Mouse (Mus musculus): ENCODE measurements around the gene Baat.
"Not testable (repeated sequence)": the region's sequence is repeated elsewhere in the genome, so short reads cannot be mapped to it uniquely, and the experiment has no call there.

Gene Baat

GRCm38 (mm10) chr4:49506386-49506785 is at the start of gene Baat:
Gene Baat (minus strand): TSS chr4:49506557.
- DNase-seq (ENCODE audit: low spot score in 2 of 2) = no peak

GRCm38 (mm10) chr4:49553380-49553779 is 47.0 kb upstream of the Baat start:
- DNase-seq (ENCODE audit: low spot score in 2 of 2) = no peak

- no peak for DNase-seq (ENCODE audit: low spot score in 2 of 2)
Observed at GRCm38 (mm10) chr4:49549383-49549782, 43.0 kb upstream of the Baat start, which contains the start of gene Aldob. Gene Aldob (minus strand): TSS chr4:49549546.

- no peak for DNase-seq (ENCODE audit: low spot score in 2 of 2)
Observed at GRCm38 (mm10) chr4:49547544-49548219, 41.3 kb upstream of the Baat start.

- DNase-seq (ENCODE audit: low spot score in 2 of 2) = no peak
Observed at GRCm38 (mm10) chr4:49546873-49547543, 40.7 kb upstream of the Baat start.

GRCm38 (mm10) chr4:49546026-49546425 is 39.7 kb upstream of the Baat start:
- DNase-seq (ENCODE audit: low spot score in 2 of 2) = no peak

- DNase-seq (ENCODE audit: low spot score in 2 of 2) = no peak
Observed at GRCm38 (mm10) chr4:49540966-49541365, 34.6 kb upstream of the Baat start.

- DNase-seq (ENCODE audit: low spot score in 2 of 2) = no peak
Observed at GRCm38 (mm10) chr4:49539665-49540064, 33.3 kb upstream of the Baat start.

- no peak for DNase-seq (ENCODE audit: low spot score in 2 of 2)
Observed at GRCm38 (mm10) chr4:49536671-49537070, 30.3 kb upstream of the Baat start.

- DNase-seq (ENCODE audit: low spot score in 2 of 2) = no peak
Observed at GRCm38 (mm10) chr4:49535675-49536294, 29.4 kb upstream of the Baat start.

GRCm38 (mm10) chr4:49535036-49535435 is 28.7 kb upstream of the Baat start:
- no peak for DNase-seq (ENCODE audit: low spot score in 2 of 2)

GRCm38 (mm10) chr4:49522576-49522975 is 16.2 kb upstream of the Baat start:
- no peak for DNase-seq (ENCODE audit: low spot score in 2 of 2)

- DNase-seq (ENCODE audit: low spot score in 2 of 2) = no peak
Observed at GRCm38 (mm10) chr4:49521346-49521745, 15.0 kb upstream of the Baat start.

GRCm38 (mm10) chr4:49520572-49521340 is 14.4 kb upstream of the Baat start, which contains the start of the genes Mrpl50 and Zfp189:
Gene Mrpl50 (minus strand): TSS chr4:49521093.
Gene Zfp189 (plus strand): TSS chr4:49521176.
- peak; percentile 90 to 93 for DNase-seq (ENCODE audit: low spot score in 2 of 2)

- no peak for DNase-seq (ENCODE audit: low spot score in 2 of 2)
Observed at GRCm38 (mm10) chr4:49519476-49519875, 13.1 kb upstream of the Baat start.

GRCm38 (mm10) chr4:49514441-49514840 is 8.1 kb upstream of the Baat start:
- DNase-seq (ENCODE audit: low spot score in 2 of 2) = no peak

- DNase-seq (ENCODE audit: low spot score in 2 of 2) = no peak
Observed at GRCm38 (mm10) chr4:49512636-49513035, 6.3 kb upstream of the Baat start.

GRCm38 (mm10) chr4:49510236-49510835 is 4.0 kb upstream of the Baat start:
- DNase-seq (ENCODE audit: low spot score in 2 of 2) = not testable (repeated sequence)

GRCm38 (mm10) chr4:49509183-49509582 is 2.8 kb upstream of the Baat start:
- no peak for DNase-seq (ENCODE audit: low spot score in 2 of 2)

- DNase-seq (ENCODE audit: low spot score in 2 of 2) = no peak
Observed at GRCm38 (mm10) chr4:49503563-49503962, 2.8 kb downstream of the Baat start.

GRCm38 (mm10) chr4:49485934-49486650 is 20.3 kb downstream of the Baat start:
- DNase-seq (ENCODE audit: low spot score in 2 of 2) = not testable (repeated sequence)
